Mouse (Mus musculus): ENCODE results near the gene Lingo2. TPM values are rescaled to one million over a fixed set of nuclear protein-coding genes. Genes with fewer than 3 reads are reported as not detected.

Gene Lingo2
- polyA plus RNA-seq, 1 experiment from 2014 or later: 1.0 TPM

DNA sequence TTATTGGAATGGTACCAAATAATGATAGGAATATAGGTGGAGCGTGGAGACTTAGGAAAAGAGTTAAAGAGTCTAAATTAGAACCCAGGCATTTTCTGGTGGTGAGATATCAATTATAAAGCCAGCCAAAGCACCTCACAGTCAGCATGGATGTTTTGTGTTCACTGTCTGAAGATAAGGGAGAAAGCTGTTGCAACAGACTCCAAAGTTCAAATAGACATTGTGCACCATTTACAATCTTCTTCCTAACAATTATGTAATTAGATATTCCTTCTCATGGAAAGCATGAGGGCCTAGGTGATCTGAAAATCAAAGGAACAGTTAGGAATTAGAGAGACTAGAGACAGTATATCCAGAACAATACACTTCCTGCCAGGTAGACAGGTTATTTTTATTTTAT, 1136.8 kb downstream of the Lingo2 start:
- Histone ChIP-seq H3K9ac (ENCODE audit: low read length) (no peak overlapping the region), H3K36me3 (ENCODE audit: control insufficient read depth, insufficient read depth, low read length) (no peaks in the 10 kb centered on the region), H3K9me3 (ENCODE audit: control insufficient read depth, low read length) (no peaks in the 10 kb centered on the region), H3K4me1 (replicated peaks; ENCODE audit: control insufficient read depth, insufficient read depth, low read length) (no peaks in the 10 kb centered on the region), H3K4me3 (ENCODE audit: low read depth, low read length) (no peak overlapping the region), H3K27me3 (replicated peaks; ENCODE audit: control insufficient read depth, insufficient read depth, low read length) (no peaks in the 10 kb centered on the region), H3K27ac (ENCODE audit: low read depth) (no peak overlapping the region), H3K4me2 (ENCODE audit: low read length) (no peak overlapping the region)
- ATAC-seq (replicated peaks; ENCODE audit: low FRiP score, low TSS enrichment, low read depth) (no peak), DNase-seq (ENCODE audit: low spot score) (no peak)
- WGBS: 80% methylated on average over 1 of the region's 1 CpGs

DNA sequence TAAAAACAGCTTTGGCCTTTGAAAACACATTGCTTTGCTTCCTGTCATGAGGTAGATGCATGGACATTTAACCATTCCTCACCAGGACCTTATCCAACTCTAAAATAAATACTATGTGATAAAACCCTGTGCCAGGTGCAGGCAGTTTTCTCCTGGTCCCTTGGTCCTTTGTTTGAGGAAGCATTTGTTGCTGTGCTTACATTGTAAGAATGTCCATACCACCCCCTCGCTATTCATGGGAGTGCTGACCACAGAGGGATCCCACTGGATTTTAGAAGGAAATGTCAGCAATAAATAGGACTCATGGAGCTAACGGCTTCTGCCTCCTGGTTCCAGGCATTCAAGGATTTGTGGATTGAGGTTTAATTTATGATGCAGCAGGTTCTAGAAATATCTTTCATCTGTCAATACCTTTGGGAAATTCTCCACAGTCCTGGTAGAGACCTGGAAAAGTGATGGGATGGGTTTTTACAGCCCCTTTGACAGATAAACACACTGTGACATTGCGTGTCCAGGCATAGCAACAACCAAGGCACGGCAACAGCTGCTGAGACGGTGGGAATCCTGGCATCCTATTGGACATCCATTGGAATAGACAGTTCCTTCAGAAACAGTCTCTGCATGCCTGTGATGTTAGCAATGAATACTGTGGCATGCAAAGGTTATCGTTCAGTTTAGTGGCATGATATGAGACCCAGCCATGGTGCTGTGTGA, 1143.9 kb downstream of the Lingo2 start:
- Histone ChIP-seq H3K36me3 (ENCODE audit: control insufficient read depth, insufficient read depth, low read length) (no peaks in the 10 kb centered on the region), H3K4me3 (ENCODE audit: low read depth, low read length) (no peak overlapping the region), H3K27me3 (replicated peaks; ENCODE audit: control insufficient read depth, insufficient read depth, low read length) (no peaks in the 10 kb centered on the region), H3K27ac (ENCODE audit: low read depth) (no peak overlapping the region), H3K9me3 (ENCODE audit: control insufficient read depth, low read length) (no peaks in the 10 kb centered on the region), H3K4me1 (replicated peaks; ENCODE audit: control insufficient read depth, insufficient read depth, low read length) (no peaks in the 10 kb centered on the region), H3K9ac (ENCODE audit: low read length) (no peak overlapping the region), H3K4me2 (ENCODE audit: low read length) (no peak overlapping the region)
- DNase-seq (ENCODE audit: low spot score) (no peak), ATAC-seq (replicated peaks; ENCODE audit: low FRiP score, low TSS enrichment, low read depth) (no peak)
- WGBS: 73% methylated on average over 6 of the region's 6 CpGs

DNA sequence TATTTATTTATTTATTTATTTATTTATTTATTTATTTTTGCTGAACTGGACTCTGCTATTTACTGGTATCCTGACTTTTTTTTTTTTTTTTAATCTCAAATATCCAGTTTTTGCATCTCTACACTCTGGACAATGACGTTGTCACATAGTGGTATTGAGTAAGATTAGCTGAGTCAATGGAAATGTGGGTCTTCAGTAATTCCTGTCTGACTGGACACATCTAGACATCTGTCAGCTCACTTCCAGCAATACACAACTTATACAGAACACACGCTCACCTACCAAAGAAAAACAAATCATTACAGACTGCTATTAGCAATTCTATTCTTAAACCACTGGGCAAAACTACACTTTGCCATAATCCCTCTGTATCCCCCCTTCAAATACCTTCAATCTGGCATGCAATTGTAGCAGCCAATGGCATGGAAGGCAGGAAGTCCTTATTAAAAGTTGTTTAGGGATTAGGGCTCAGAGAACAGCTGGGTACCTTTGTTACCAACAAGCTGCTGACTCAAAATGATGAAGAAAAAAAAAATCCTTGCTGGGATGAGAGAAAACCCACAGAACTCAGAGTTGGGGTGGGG, 1144.6 kb downstream of the Lingo2 start:
- no peak overlapping the region for H3K27ac ChIP-seq (ENCODE audit: low read depth)
- no peak overlapping the region for H3K4me2 ChIP-seq (ENCODE audit: low read length)
- H3K4me1 ChIP-seq (replicated peaks; ENCODE audit: control insufficient read depth, insufficient read depth, low read length): no peaks in the 10 kb centered on the region
- H3K4me3 ChIP-seq (ENCODE audit: low read depth, low read length): no peak overlapping the region
- no peak overlapping the region for H3K9ac ChIP-seq (ENCODE audit: low read length)
- DNase-seq (ENCODE audit: low spot score) (no peak), ATAC-seq (replicated peaks; ENCODE audit: low FRiP score, low TSS enrichment, low read depth) (no peak)
- no peaks in the 10 kb centered on the region for H3K9me3 ChIP-seq (ENCODE audit: control insufficient read depth, low read length)
- no peaks in the 10 kb centered on the region for H3K27me3 ChIP-seq (replicated peaks; ENCODE audit: control insufficient read depth, insufficient read depth, low read length)
- no peaks in the 10 kb centered on the region for H3K36me3 ChIP-seq (ENCODE audit: control insufficient read depth, insufficient read depth, low read length)
- WGBS: 86% methylated on average over 2 of the region's 2 CpGs

DNA sequence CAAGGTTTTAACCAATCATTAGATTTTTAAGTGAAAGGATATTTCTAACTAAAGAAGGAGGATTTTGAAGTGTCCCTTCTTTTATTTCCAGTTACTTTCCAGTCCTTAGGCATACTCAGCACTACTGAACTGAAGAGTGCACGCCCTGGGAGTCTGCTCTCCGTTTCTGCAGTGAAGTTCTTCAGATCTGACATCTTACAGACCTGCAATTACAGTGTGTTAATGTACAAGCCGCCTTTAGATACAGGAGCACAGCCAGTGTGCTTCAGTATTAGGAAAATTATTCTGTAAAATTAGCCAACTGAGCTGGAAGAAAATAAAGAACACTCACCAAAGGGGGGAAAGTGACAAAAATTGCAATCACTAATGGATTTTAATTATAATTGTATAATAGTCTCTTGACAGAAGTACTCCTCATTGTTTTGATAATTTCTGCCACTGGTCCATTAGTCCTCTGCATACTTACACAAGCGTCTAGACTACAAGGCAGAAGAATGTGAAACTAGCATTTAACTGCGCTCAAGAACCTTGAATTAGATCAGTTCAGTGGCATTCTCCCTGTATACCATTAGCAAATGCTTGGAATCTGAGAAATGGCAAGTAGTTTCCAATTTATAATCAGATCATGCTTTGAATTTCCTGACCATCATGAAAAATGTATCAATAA, 1167.2 kb downstream of the Lingo2 start:
- H3K4me3 ChIP-seq (ENCODE audit: low read depth, low read length): no peak overlapping the region
- H3K36me3 ChIP-seq (ENCODE audit: control insufficient read depth, insufficient read depth, low read length): no peaks in the 10 kb centered on the region
- 46% methylated on average over 5 of the region's 5 CpGs for WGBS
- no peaks in the 10 kb centered on the region for H3K27me3 ChIP-seq (replicated peaks; ENCODE audit: control insufficient read depth, insufficient read depth, low read length)
- ATAC-seq (replicated peaks; ENCODE audit: low FRiP score, low TSS enrichment, low read depth): no peak
- no peaks in the 10 kb centered on the region for H3K4me1 ChIP-seq (replicated peaks; ENCODE audit: control insufficient read depth, insufficient read depth, low read length)
- no peak overlapping the region for H3K4me2 ChIP-seq (ENCODE audit: low read length)
- no peak overlapping the region for H3K27ac ChIP-seq (ENCODE audit: low read depth)
- H3K9ac ChIP-seq (ENCODE audit: low read length): no peak overlapping the region
- H3K9me3 ChIP-seq (ENCODE audit: control insufficient read depth, low read length): no peaks in the 10 kb centered on the region
- no peak for DNase-seq (ENCODE audit: low spot score)

DNA sequence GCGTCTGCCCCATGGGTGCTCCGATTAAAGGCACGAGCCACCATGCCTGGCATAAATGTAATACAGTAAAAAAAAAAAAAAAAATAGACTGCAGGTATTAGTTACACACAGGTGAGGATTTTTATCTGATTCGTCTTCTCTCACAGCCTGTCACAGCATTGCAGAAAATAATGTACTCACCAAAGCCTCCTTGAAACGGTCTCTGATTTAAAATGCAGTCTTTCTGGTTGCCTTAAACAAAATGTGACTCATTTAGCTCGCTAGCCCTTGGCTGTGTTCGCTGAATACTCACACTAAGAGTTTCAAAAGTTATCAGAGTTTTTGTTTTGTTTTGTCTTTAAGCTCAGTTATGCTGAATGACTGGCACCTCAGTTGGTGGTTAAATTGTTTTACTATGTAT, 1180.7 kb downstream of the Lingo2 start:
- no peaks in the 10 kb centered on the region for H3K4me1 ChIP-seq (replicated peaks; ENCODE audit: control insufficient read depth, insufficient read depth, low read length)
- ATAC-seq (replicated peaks; ENCODE audit: low FRiP score, low TSS enrichment, low read depth) (no peak), DNase-seq (ENCODE audit: low spot score) (no peak)
- no peak overlapping the region for H3K4me3 ChIP-seq (ENCODE audit: low read depth, low read length)
- H3K4me2 ChIP-seq (ENCODE audit: low read length): no peak overlapping the region
- H3K27me3 ChIP-seq (replicated peaks; ENCODE audit: control insufficient read depth, insufficient read depth, low read length): no peaks in the 10 kb centered on the region
- 85% methylated on average over 7 of the region's 7 CpGs for WGBS
- no peak overlapping the region for H3K27ac ChIP-seq (ENCODE audit: low read depth)
- no peaks in the 10 kb centered on the region for H3K36me3 ChIP-seq (ENCODE audit: control insufficient read depth, insufficient read depth, low read length)
- no peak overlapping the region for H3K9ac ChIP-seq (ENCODE audit: low read length)
- H3K9me3 ChIP-seq (ENCODE audit: control insufficient read depth, low read length): no peaks in the 10 kb centered on the region

DNA sequence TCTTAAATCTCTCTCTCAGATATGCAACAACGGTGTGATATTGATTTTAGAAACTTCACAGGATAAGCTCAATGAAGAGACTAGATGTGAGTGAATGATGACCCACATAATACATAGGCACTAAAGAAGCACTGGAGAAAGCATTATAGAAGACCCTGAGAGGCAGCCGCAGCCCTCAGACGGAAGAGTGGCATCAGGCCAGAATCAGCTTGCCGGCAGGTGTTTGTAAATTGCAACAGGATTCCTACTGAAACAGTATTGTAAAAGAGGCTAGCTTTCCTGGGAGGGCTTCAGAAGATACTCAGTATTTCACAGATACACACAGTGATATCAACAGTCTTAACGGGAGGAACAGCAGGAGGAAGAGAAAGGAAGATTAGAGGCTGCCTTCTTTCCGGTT, 1184.6 kb downstream of the Lingo2 start:
- DNase-seq (ENCODE audit: low spot score) (no peak), ATAC-seq (replicated peaks; ENCODE audit: low FRiP score, low TSS enrichment, low read depth) (no peak)
- no peak overlapping the region for H3K4me2 ChIP-seq (ENCODE audit: low read length)
- 81% methylated on average over 6 of the region's 6 CpGs for WGBS
- no peaks in the 10 kb centered on the region for H3K4me1 ChIP-seq (replicated peaks; ENCODE audit: control insufficient read depth, insufficient read depth, low read length)
- H3K27ac ChIP-seq (ENCODE audit: low read depth): no peak overlapping the region
- H3K36me3 ChIP-seq (ENCODE audit: control insufficient read depth, insufficient read depth, low read length): no peaks in the 10 kb centered on the region
- H3K9ac ChIP-seq (ENCODE audit: low read length): no peak overlapping the region
- no peaks in the 10 kb centered on the region for H3K27me3 ChIP-seq (replicated peaks; ENCODE audit: control insufficient read depth, insufficient read depth, low read length)
- no peaks in the 10 kb centered on the region for H3K9me3 ChIP-seq (ENCODE audit: control insufficient read depth, low read length)
- no peak overlapping the region for H3K4me3 ChIP-seq (ENCODE audit: low read depth, low read length)

DNA sequence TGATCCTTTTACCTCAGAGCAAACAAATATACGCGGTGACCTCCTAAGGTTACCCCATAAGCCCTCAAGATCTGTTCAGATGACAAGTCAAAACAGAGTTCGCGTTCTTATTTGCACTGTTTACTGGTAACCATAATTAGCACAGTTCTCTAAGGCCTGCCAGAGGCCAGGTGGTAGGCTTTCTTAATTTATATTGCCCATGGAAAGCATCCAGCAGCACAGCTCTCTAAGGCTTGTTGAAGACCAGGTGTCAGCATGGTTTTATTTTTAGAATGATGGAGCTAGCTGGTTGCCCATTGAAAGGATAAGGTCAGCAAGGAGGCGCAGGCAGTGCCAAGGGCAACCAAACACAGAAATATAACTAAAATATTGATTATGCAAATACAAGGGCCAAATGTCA, 1190.4 kb downstream of the Lingo2 start:
- ATAC-seq (replicated peaks; ENCODE audit: low FRiP score, low TSS enrichment, low read depth): no peak
- H3K9ac ChIP-seq (ENCODE audit: low read length): no peak overlapping the region
- WGBS: 74% methylated on average over 5 of the region's 5 CpGs
- no peaks in the 10 kb centered on the region for H3K27me3 ChIP-seq (replicated peaks; ENCODE audit: control insufficient read depth, insufficient read depth, low read length)
- no peaks in the 10 kb centered on the region for H3K4me1 ChIP-seq (replicated peaks; ENCODE audit: control insufficient read depth, insufficient read depth, low read length)
- H3K36me3 ChIP-seq (ENCODE audit: control insufficient read depth, insufficient read depth, low read length): no peaks in the 10 kb centered on the region
- DNase-seq (ENCODE audit: low spot score): no peak
- H3K4me3 ChIP-seq (ENCODE audit: low read depth, low read length): no peak overlapping the region
- no peaks in the 10 kb centered on the region for H3K9me3 ChIP-seq (ENCODE audit: control insufficient read depth, low read length)
- no peak overlapping the region for H3K27ac ChIP-seq (ENCODE audit: low read depth)
- no peak overlapping the region for H3K4me2 ChIP-seq (ENCODE audit: low read length)

DNA sequence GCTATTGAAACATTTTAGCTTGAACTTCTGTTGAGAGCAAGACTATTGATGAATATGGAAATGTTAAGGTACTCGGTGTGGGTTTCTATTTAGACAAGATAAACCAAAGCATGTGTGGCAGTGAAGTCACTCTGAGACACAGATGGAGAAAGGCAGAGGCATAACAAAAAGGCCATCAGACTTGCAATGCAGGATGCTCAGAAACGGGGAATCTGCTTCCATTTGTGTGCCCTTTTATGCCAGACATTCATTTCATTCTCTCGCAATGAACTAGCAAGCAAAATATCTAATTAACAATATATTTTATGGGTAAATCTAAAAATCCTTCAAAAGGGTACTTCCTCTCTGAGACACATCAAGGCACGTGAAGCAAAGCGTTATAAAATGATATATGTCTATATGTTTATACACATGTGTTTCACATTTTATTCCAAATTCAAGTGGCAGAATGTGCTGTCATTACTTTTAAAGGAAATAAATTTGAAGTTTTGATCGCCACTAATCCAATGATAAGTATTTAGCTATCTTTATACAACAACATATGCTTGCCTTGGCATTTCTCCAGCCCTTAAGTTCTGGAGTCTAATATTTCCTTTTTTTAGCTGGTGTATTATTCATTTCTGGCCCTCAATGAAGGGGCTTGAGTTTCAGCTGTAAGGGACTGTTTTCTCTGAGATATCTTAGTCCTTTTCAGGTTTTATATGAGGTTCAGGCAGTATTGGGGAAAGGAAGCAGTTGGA, 1199.3 kb downstream of the Lingo2 start:
- DNase-seq (ENCODE audit: low spot score) (no peak), ATAC-seq (replicated peaks; ENCODE audit: low FRiP score, low TSS enrichment, low read depth) (no peak)
- WGBS: 64% methylated on average over 6 of the region's 6 CpGs
- Histone ChIP-seq H3K4me2 (ENCODE audit: low read length) (no peak overlapping the region), H3K27me3 (replicated peaks; ENCODE audit: control insufficient read depth, insufficient read depth, low read length) (no peaks in the 10 kb centered on the region), H3K4me1 (replicated peaks; ENCODE audit: control insufficient read depth, insufficient read depth, low read length) (no peaks in the 10 kb centered on the region), H3K9me3 (ENCODE audit: control insufficient read depth, low read length) (no peaks in the 10 kb centered on the region), H3K27ac (ENCODE audit: low read depth) (no peak overlapping the region), H3K36me3 (ENCODE audit: control insufficient read depth, insufficient read depth, low read length) (no peaks in the 10 kb centered on the region), H3K4me3 (ENCODE audit: low read depth, low read length) (no peak overlapping the region), H3K9ac (ENCODE audit: low read length) (no peak overlapping the region)
